Mouse (Mus musculus) limb, embryonic 12.5 days (tissue): Measurements from ENCODE around the gene Zfp324. TPM values are rescaled to one million over a fixed set of nuclear protein-coding genes. Genes with fewer than 3 reads are reported as not detected.
A peak's percentile ranks its signal among the peaks of the same experiment; 100 is the strongest.
"Not testable (repeated sequence)": the region's sequence is repeated elsewhere in the genome, so short reads cannot be mapped to it uniquely, and the experiment has no call there.

Experiments used
- ATAC-seq: fragments of 200-750 bp; cut with Nextera tagmentation; 2 replicates; pipeline ENCODE4 v1.8.0; 2017; ENCODE audit warnings: low read depth, moderate TSS enrichment; ENCODE audit not compliant: insufficient number of reproducible peaks, insufficient read depth, low FRiP score, low TSS enrichment
- H3K27ac ChIP-seq: fragments of 300-500 bp; sonication (generic); 2 replicates; pipeline ENCODE4 v1.5.1; 2016; ENCODE audit warnings: mild to moderate bottlenecking, moderate library complexity
- H3K27me3 ChIP-seq: fragments of 300-500 bp; sonication (generic); 2 replicates; pipeline ENCODE4 v1.6.1; 2016; ENCODE audit warnings: mild to moderate bottlenecking, moderate library complexity
- H3K36me3 ChIP-seq: fragments of 300-500 bp; sonication (generic); 2 replicates; pipeline ENCODE4 v1.6.1; 2016; ENCODE audit warnings: mild to moderate bottlenecking, moderate library complexity
- H3K4me1 ChIP-seq: fragments of 300-500 bp; sonication (generic); replicated peaks from 2 replicates; pipeline ENCODE4 v1.6.1; 2016
- H3K4me2 ChIP-seq: fragments of 300-500 bp; sonication (generic); 2 replicates; pipeline ENCODE4 v1.6.1; 2016; ENCODE audit warnings: mild to moderate bottlenecking, moderate library complexity
- H3K4me3 ChIP-seq: fragments of 300-500 bp; sonication (generic); replicated peaks from 2 replicates; pipeline ENCODE4 v1.5.1; 2016; ENCODE audit warnings: mild to moderate bottlenecking
- H3K9ac ChIP-seq: fragments of 300-500 bp; sonication (generic); replicated peaks from 2 replicates; pipeline ENCODE4 v1.6.1; 2016; ENCODE audit warnings: mild to moderate bottlenecking, moderate library complexity
- H3K9me3 ChIP-seq: fragments of 300-500 bp; sonication (generic); 2 replicates; pipeline ENCODE4 v1.6.1; 2016; ENCODE audit warnings: mild to moderate bottlenecking, moderate library complexity
- WGBS: fragments of 180-500 bp; shearing (Covaris S2); methylation state at CpG from one replicate; pipeline ENCODE4 v1.1.7; 2016; 5-methylcytosine and 5-hydroxymethylcytosine counted together
- polyA plus RNA-seq: library from polyadenylated mRNA; unstranded; fragments of >200 nt; fragmentation: Nextera tagmentation; extraction: Ambion mirVana; gene quantifications from 2 replicates; pipeline ENCODE4 v1.2.1, GENCODE M21; 2016

Gene Zfp324
- 10.9 and 13.3 TPM in 2 replicates for polyA plus RNA-seq

DNA sequence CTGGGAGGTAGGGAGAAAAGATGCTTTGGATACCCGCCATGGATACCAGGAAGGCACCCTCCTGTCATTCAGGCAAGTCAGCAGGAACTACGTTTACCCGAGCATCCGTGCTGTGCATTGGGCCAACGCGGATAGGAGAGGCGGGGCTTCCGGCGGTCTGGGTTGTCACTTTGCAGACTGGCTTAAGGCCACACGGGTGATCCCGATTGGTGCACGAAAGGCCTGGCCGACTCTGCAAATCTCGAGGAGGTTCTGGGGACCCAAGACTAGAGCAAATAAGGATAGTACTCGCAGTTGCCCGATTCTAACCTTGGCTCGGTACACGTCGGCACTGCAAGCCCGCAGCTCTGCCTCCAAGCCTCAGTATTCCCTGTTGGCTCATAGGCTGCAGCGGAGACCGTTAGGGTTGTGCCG lies at the start of gene Zfp324:
Zfp324 (plus strand) TSS at position 161 of the 414 bp plus-strand sequence.
- Histone ChIP-seq H3K9ac (peak within 1 kb of the TSS; percentile 90), H3K4me1 (peaks cover 16% of the 10 kb centered on the region), H3K27me3 (no peaks in the 10 kb centered on the region), H3K4me3 (peak within 1 kb of the TSS; percentile 91), H3K9me3 (no peaks in the 10 kb centered on the region), H3K27ac (peak within 1 kb of the TSS; percentile 91), H3K36me3 (peaks cover 21% of the 10 kb centered on the region), H3K4me2 (peak within 1 kb of the TSS; percentile 81)
- WGBS = 0% methylated on average over 23 of the region's 23 CpGs
- peak; percentile 83 for ATAC-seq

DNA sequence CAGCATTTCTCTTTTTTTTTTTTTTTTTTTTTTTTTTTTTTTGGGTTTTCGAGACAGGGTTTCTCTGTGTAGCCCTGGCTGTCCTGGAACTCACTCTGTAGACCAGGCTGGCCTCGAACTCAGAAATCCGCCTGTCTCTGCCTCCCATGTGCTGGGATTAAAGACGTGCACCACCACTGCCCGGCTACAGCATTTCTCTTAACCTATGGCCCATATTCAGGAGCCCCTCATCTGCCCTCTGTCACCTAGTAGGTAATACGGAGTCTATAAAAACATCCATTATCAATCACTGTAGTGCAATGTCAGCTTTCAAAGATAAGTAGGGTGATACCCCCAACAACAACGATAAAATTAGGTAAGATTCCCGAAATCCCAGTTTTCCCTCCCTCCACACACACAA lies 45.1 kb upstream of the Zfp324 start:
- peaks cover 25% of the 10 kb centered on the region for H3K36me3 ChIP-seq
- 87% methylated on average over 7 of the region's 8 CpGs for WGBS
- H3K4me1 ChIP-seq = peaks cover 13% of the 10 kb centered on the region
- not testable (repeated sequence) for H3K27ac ChIP-seq, H3K9me3 ChIP-seq, H3K4me2 ChIP-seq, ATAC-seq, H3K9ac ChIP-seq, H3K27me3 ChIP-seq, H3K4me3 ChIP-seq

DNA sequence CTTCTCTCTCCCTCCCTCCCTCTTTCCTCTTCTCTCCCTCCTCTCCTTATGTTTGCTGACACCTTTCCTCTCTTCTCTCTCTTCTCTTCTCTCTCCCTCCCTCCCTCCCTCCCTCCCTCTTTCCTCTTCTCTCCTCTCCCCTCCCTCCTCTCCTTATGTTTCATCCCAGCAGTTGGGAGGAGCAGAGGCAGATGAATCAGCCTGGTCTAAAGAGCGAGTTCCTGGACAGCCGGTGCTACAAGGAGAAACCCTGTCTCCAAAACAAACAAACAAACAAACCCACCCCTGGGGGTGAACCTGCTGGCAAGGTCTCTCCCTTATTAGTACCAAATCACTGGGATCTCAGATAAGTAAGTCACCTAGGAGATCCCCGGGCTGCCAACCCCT lies 44.3 kb upstream of the Zfp324 start:
- WGBS = 1% methylated on average over 3 of the region's 3 CpGs
- peak; percentile 1; the same call in 1 of the 2 replicates for ATAC-seq
- peaks cover 15% of the 10 kb centered on the region for H3K27me3 ChIP-seq

DNA sequence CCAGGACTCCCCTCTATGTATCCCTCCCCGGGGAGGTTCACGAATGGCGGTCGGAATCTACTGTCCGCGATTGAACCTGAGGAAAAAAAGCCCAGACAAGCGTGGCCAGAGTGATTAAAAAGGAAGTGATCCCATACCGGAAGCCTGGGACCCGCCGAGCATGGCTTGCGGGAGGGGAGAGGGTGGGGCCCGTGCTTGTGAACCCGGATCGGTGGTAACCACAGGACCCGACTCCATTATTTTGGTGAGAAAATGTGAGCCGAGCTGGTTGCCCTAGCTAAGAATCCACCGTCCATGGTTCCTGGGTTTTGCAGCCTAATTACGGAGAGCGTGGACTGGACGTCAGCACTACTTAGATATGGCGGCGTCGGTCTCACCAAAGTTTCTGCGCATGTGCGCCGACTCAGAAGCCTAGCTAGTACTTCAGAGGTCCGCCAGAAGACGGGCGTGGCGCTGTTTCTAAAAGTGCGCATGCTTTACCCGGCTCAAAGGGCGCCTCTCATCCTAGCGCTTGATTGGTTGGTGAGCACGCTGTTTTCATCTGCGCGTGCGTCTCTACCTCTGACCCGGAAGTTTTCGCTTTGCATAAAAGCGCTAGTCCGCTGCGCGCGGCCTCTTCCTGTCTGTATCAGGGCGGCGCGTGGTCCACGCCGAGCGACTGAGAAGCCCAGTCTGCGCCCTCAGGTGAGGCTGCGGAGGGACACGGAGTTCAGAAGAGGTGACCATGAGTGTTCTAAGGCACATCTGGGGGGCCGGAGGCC lies 43.8 kb upstream of the Zfp324 start, which contains the start of gene Rps5:
Rps5 (plus strand) TSS at position 586 of the 761 bp plus-strand sequence.
- peaks cover 21% of the 10 kb centered on the region for H3K27me3 ChIP-seq
- H3K4me1 ChIP-seq = peaks cover 13% of the 10 kb centered on the region
- H3K9me3 ChIP-seq = no peaks in the 10 kb centered on the region
- H3K4me3 ChIP-seq = peak within 1 kb of the TSS; percentile 92
- H3K36me3 ChIP-seq = peaks cover 38% of the 10 kb centered on the region
- peak within 1 kb of the TSS; percentile 95 for H3K4me2 ChIP-seq
- ATAC-seq = peak; percentile 98
- peak within 1 kb of the TSS; percentile 86 for H3K9ac ChIP-seq
- under 1% methylated on average over 55 of the region's 55 CpGs for WGBS
- H3K27ac ChIP-seq = peak within 1 kb of the TSS; percentile 91

More for the DNA sequence above, 44.3 kb upstream of the Zfp324 start:
- H3K27ac ChIP-seq = peak overlapping the region; percentile 91
- H3K9me3 ChIP-seq = no peaks in the 10 kb centered on the region
- peak overlapping the region; percentile 95 for H3K4me2 ChIP-seq
- H3K4me3 ChIP-seq = peak overlapping the region; percentile 92
- peaks cover 33% of the 10 kb centered on the region for H3K36me3 ChIP-seq
- H3K4me1 ChIP-seq = peaks cover 13% of the 10 kb centered on the region
- H3K9ac ChIP-seq = peak overlapping the region; percentile 69

DNA sequence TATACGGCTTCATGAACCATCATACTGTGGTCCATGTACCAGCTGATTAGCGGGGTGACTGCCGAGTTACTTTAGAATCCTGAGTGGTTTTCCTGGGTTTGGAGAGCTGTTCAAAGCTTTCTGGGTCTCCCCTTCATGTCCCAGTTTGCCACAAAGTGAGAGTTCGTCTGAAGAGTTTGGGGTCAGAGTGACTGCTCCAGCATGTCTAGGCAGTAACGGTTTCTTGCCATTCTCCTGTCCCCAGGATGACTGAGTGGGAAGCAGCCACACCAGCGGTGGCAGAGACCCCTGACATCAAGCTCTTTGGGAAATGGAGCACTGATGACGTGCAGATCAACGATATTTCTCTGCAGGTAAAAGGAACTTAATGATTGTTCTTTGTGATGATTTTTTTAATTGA lies 42.9 kb upstream of the Zfp324 start:
- no peak for ATAC-seq
- peaks cover 42% of the 10 kb centered on the region for H3K36me3 ChIP-seq
- H3K9ac ChIP-seq = peak overlapping the region; percentile 86
- H3K4me3 ChIP-seq = peak overlapping the region; percentile 92
- 2% methylated on average over 8 of the region's 8 CpGs for WGBS
- peak overlapping the region; percentile 95 for H3K4me2 ChIP-seq
- peaks cover 29% of the 10 kb centered on the region for H3K27me3 ChIP-seq
- H3K9me3 ChIP-seq = no peaks in the 10 kb centered on the region
- H3K4me1 ChIP-seq = peaks cover 18% of the 10 kb centered on the region
- no peak overlapping the region for H3K27ac ChIP-seq

DNA sequence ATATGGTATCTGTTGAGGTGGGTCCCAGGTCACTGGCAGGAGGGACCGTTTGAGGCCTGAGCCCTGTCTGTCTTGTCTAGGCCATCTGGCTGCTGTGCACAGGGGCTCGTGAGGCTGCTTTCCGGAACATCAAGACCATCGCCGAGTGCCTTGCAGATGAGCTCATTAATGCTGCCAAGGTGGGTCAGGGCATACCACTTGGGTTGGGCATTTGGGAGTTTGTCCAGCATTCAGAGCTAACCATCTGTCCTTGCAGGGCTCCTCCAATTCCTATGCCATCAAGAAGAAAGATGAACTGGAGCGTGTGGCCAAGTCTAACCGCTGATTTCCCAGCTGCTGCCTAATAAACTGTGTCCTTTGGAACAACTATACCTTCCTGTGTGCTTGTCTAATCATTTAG lies 39.3 kb upstream of the Zfp324 start:
- Histone ChIP-seq H3K9me3 (no peaks in the 10 kb centered on the region), H3K4me1 (peaks cover 25% of the 10 kb centered on the region), H3K9ac (no peak overlapping the region), H3K4me2 (no peak overlapping the region), H3K27ac (no peak overlapping the region), H3K27me3 (peaks cover 53% of the 10 kb centered on the region), H3K36me3 (peaks cover 42% of the 10 kb centered on the region), H3K4me3 (no peak overlapping the region)
- 85% methylated on average over 7 of the region's 7 CpGs for WGBS
- ATAC-seq = no peak

DNA sequence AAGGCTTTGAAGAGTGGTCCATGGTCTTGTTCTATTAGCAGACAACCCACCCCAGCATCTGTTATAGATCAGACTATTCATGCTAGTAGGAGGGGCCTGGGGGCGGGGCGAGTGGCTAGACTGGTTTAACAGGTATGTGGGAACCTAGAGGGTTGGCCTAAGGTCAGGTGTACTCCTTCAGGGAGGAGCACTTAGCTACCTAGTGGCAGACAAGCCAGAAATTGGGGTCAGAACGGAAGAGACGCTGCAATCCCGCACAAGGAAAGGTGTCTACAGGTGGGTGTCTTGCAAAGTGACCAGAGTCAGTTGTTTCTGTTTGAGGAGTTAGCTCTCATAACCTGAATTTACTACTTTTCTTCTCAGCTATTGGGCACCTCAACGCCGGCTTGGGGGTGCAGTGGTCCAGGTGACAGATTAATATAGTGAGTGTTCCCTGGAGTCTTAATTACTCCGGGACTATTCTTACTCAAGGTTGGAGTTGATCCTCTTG lies 38.4 kb upstream of the Zfp324 start, which contains the start of gene Rnf225:
Rnf225 (plus strand) TSS at position 226 of the 490 bp plus-strand sequence.
- whole genome bisulfite sequencing = 18% methylated on average over 8 of the region's 8 CpGs
- peaks cover 42% of the 10 kb centered on the region for H3K36me3 ChIP-seq
- H3K27me3 ChIP-seq = peaks cover 53% of the 10 kb centered on the region

DNA sequence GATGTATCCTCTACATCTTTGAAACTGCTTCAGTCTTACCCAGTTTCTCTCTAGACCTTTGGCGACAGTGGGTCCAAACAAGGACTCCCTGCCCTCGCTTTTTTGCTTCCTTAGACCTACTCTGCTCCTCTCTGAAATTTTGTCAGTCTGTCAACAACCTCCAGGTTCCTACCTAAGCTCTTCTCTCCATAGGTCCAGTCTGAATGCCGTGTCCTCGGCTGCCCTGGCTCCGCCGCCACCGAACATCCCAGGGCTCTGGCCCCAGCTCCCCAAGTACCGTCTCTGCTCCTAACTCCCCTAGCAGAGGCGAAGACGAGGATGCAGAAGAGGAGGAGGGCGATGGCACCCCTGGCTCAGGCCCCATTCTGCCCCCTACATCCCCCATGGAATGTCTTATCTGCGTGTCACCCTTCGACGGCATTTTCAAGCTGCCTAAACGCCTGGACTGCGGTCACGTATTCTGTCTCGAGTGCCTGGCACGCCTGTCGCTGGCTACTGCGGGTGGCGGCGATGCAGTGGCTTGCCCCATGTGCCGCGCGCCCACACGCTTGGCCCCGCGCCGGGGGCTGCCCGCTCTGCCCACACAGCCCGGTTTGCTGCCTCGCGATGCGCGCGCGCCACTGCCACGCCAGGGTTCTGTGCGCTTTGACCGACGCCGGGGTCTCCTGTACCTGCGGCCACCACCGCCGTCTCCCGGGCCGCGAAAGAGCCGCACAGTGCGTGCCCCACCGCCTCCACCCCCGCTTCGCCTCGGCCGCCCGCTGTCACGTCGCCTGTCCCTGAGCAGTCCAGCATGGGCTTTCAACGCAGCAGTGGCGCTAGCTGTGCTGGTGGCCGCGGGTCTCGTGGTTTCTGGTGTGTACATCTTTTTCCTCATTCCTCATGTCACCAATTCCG lies 37.7 kb upstream of the Zfp324 start:
- Histone ChIP-seq H3K9ac (peak overlapping the region; percentile 57), H3K4me1 (peaks cover 23% of the 10 kb centered on the region), H3K9me3 (no peaks in the 10 kb centered on the region), H3K27me3 (peaks cover 53% of the 10 kb centered on the region), H3K36me3 (peaks cover 42% of the 10 kb centered on the region), H3K4me2 (peak overlapping the region; percentile 64), H3K27ac (no peak overlapping the region), H3K4me3 (peak overlapping the region; percentile 38)
- WGBS = 2% methylated on average over 65 of the region's 65 CpGs
- peak; percentile 5; the same call in 1 of the 2 replicates for ATAC-seq

More for the DNA sequence above, 38.4 kb upstream of the Zfp324 start, which contains the start of gene Rnf225:
- Histone ChIP-seq H3K4me1 (peaks cover 25% of the 10 kb centered on the region), H3K9ac (peak within 1 kb of the TSS; percentile 57), H3K4me2 (peak within 1 kb of the TSS; percentile 64), H3K4me3 (peak within 1 kb of the TSS; percentile 38), H3K27ac (no peak within 1 kb of the TSS), H3K9me3 (no peaks in the 10 kb centered on the region)
- ATAC-seq = 0 out of 2 replicates have a peak, but pooled peaks have one; percentile 46

DNA sequence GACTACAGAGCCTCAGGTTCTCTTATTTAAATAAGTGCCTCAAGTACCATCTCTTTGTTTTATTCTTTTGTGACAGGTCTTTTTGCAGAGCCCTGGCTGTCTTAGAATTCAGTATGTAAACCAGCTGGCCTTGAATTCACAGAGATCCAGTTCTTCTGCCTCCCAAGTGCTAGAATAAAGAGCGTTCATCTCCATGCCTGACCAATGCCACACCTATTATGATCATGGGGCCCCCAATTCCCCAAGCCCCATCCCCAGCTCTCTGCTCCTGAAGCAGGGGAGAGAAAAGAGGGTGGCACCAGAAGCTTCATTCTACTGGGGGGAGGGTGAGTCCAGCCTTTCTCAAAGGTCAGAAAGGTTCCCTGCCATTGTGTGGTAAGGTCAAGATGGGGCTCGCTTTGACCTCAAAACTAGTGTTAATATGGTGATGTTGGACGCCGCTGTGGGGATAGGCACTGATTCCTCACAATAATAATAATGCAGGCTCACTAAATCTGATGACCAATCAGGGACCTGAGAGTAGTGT lies 32.0 kb upstream of the Zfp324 start:
- Histone ChIP-seq H3K4me1 (no peaks in the 10 kb centered on the region), H3K27me3 (peaks cover 14% of the 10 kb centered on the region), H3K4me3 (no peak overlapping the region), H3K27ac (no peak overlapping the region), H3K9me3 (peaks cover 2% of the 10 kb centered on the region; the same call in 1 of the 2 replicates), H3K4me2 (no peak overlapping the region), H3K9ac (no peak overlapping the region), H3K36me3 (no peaks in the 10 kb centered on the region)
- whole genome bisulfite sequencing = 76% methylated on average over 4 of the region's 4 CpGs
- no peak for ATAC-seq

DNA sequence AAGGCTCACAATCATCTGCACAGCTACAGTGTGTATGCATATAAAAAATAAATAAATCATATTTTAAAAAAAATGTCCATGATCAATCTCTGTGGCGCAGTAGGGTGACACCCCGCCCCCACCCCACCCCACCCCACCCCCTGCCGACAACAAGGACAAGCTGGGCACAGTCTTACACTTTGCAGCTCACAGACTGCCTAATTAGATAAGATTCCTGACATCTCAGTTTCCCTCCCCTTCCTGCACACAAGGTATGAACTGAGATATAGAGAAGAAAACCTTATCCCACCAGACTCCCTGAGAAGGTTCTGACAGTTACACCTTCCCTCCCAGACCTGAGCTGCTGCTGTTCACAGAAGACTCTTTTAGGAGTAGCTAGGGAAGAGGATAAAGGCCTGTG lies 30.8 kb upstream of the Zfp324 start:
- Histone ChIP-seq H3K9ac (no peak overlapping the region), H3K4me3 (no peak overlapping the region), H3K27me3 (0 out of 2 replicates have a peak, but pooled peaks cover 3% of the 10 kb centered on the region), H3K9me3 (peaks cover 2% of the 10 kb centered on the region; the same call in 1 of the 2 replicates), H3K4me2 (no peak overlapping the region), H3K36me3 (no peaks in the 10 kb centered on the region), H3K4me1 (no peaks in the 10 kb centered on the region), H3K27ac (no peak overlapping the region)
- ATAC-seq = no peak
- 83% methylated on average over 3 of the region's 3 CpGs for WGBS
